Mouse (Mus musculus): ENCODE data around the gene Zfp1.

DNA sequence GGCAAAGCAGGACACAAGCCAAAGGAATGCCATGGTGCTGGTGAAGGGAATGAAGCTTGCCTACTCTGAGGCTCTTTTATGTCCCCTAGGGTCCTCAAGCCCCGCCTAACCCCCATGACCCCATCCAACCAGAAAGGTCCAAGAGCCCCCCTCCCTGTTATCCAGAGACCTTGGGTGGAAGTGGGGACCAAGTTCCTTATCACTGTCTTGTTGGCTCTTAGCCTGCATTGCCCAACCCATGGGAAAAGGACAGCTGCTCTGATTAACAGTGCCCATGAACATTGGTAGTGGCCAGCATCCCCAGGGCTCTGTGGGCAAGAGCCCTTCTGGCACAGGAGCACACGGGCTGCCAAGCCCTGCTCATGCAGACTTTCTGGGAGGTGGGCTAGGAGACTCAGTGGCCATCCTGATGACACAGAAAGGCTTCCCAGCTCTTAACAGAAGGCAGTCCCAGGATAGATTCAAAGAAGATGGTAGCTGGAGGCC lies 47.8 kb downstream of the Zfp1 start, which contains the start of gene Ctrb1:
- TF ChIP-seq CTCF (IDR thresholded peaks at IDR 0.05; ENCODE audit: low read depth, low read length): no peak
- no peak for TF ChIP-seq POLR2A (IDR thresholded peaks at IDR 0.05; ENCODE audit: borderline replicate concordance, low read depth, low read length)

Measured in bone marrow macrophage, adult 2 months (primary cell).